ENCODE assay signal across 8 mouse cellular contexts in the genomic region with DNA sequence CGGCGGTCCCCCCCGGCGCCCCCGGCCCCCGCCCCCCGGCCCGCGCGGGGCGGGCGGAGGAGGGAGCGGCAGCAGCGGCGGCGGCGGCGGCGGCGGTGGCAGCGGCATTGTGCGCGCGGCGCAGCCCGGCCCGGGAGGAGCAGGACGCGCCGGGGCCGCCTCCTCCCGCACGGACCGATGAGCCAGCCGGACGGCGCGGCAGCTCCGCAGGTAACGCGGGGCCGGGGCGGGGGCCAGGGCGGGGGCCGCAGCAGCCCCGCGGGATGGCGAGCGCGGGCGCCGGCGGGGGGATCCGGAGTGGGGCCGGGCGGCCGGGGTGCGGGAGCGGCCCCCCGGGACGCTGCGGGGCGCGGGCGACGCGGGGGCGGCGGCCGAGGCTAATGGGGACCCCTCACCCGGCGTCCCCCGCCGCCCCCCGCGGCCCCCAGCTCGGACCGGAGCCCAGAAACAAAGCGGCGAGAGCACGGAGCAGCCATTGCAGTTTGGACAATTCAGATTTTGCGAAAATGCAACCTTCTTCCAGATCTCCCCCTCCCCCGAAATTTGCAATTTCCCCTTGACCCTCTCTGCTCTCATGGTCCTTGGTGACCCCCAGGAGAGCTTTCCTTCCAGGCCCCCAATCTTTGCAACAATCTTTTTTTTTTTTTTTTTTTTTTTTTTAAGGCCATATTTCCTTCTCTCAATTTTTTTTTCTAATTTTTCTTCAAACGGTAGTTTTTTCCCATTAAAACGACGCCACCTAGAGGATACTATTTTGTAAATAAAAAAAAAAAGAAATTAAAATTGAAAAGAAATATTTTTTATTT. TPM values are rescaled to one million over a fixed set of nuclear protein-coding genes. Genes with fewer than 3 reads are reported as not detected.
DNase-seq lines count a peak whose midpoint lies in the region; ATAC-seq lines count a peak whose summit lies in the region.

A gene (plus strand): TSS at position 77 of the 806 bp plus-strand sequence.

- H3K9ac ChIP-seq in heart, embryonic 15.5 days = peak within 1 kb of the TSS; percentile 95
- peak within 1 kb of the TSS; percentile 99 for H3K9ac ChIP-seq in limb, embryonic 13.5 days
- H3K9ac ChIP-seq in neural tube, embryonic 14.5 days (replicated peaks; ENCODE audit: low read depth, low read length) = peak within 1 kb of the TSS; percentile 99

- H3K27me3 ChIP-seq in heart, embryonic 15.5 days = no peaks in the 10 kb centered on the region
- H3K27me3 ChIP-seq in limb, embryonic 13.5 days = no peaks in the 10 kb centered on the region
- H3K27me3 ChIP-seq in neural tube, embryonic 14.5 days (ENCODE audit: control insufficient read depth, insufficient read depth, low read length) = no peaks in the 10 kb centered on the region

- H3K36me3 ChIP-seq in heart, embryonic 15.5 days = no peaks in the 10 kb centered on the region
- no peaks in the 10 kb centered on the region for H3K36me3 ChIP-seq in limb, embryonic 13.5 days
- no peaks in the 10 kb centered on the region for H3K36me3 ChIP-seq in neural tube, embryonic 14.5 days (ENCODE audit: control insufficient read depth, insufficient read depth, low read length)

- H3K27ac ChIP-seq in heart, embryonic 15.5 days = peak within 1 kb of the TSS; percentile 77
- peak within 1 kb of the TSS; percentile 95 for H3K27ac ChIP-seq in limb, embryonic 13.5 days
- peak within 1 kb of the TSS; percentile 89 for H3K27ac ChIP-seq in neural tube, embryonic 14.5 days (ENCODE audit: low read depth, low read length)

- peak within 1 kb of the TSS; percentile 88 for H3K4me3 ChIP-seq in heart, embryonic 15.5 days
- peak within 1 kb of the TSS; percentile 88 for H3K4me3 ChIP-seq in limb, embryonic 13.5 days
- peak within 1 kb of the TSS; percentile 87 for H3K4me3 ChIP-seq in neural tube, embryonic 14.5 days (ENCODE audit: low read depth, low read length)

- DNase-seq in gastrocnemius, postnatal 4 days (ENCODE audit: low spot score in 2 of 2) = peak; percentile 28 to 40
- no peak for DNase-seq in gastrocnemius, postnatal 25 days
- DNase-seq in Muller cell, postnatal 12 days (ENCODE audit: inconsistent ontology term) = peak; percentile 68
- DNase-seq in cerebellum, postnatal 14 days = peak; percentile 56 to 58
- DNase-seq in spleen, postnatal 4 days (ENCODE audit: low spot score in 2 of 2) = no peak

- peaks cover 4% of the 10 kb centered on the region; the same call in 1 of the 2 replicates for H3K4me1 ChIP-seq in heart, embryonic 15.5 days (replicated peaks)
- peaks cover 32% of the 10 kb centered on the region for H3K4me1 ChIP-seq in limb, embryonic 13.5 days
- peaks cover 3% of the 10 kb centered on the region; the same call in 1 of the 2 replicates for H3K4me1 ChIP-seq in neural tube, embryonic 14.5 days (ENCODE audit: control insufficient read depth, insufficient read depth, low read length)

- under 1% methylated on average over 36 of the region's 86 CpGs for WGBS in heart, embryonic 15.5 days
- under 1% methylated on average over 18 of the region's 86 CpGs for WGBS in limb, embryonic 13.5 days
- WGBS in neural tube, embryonic 14.5 days = under 1% methylated on average over 21 of the region's 86 CpGs

- peak; percentile 53 for ATAC-seq in heart, embryonic 15.5 days (replicated peaks; ENCODE audit: insufficient number of reproducible peaks, insufficient read depth, low FRiP score, low read depth)
- peak; percentile 70; the same call in 1 of the 2 replicates for ATAC-seq in limb, embryonic 13.5 days (ENCODE audit: low FRiP score, low read depth)
- ATAC-seq in neural tube, embryonic 14.5 days (ENCODE audit: low read depth) = peak; percentile 78

- H3K9me3 ChIP-seq in heart, embryonic 15.5 days (replicated peaks) = no peaks in the 10 kb centered on the region
- no peaks in the 10 kb centered on the region for H3K9me3 ChIP-seq in limb, embryonic 13.5 days
- no peaks in the 10 kb centered on the region for H3K9me3 ChIP-seq in neural tube, embryonic 14.5 days (ENCODE audit: control insufficient read depth, low read length)

- peak within 1 kb of the TSS; percentile 91 for H3K4me2 ChIP-seq in heart, embryonic 15.5 days
- peak within 1 kb of the TSS; percentile 64 for H3K4me2 ChIP-seq in limb, embryonic 13.5 days (replicated peaks)
- peak within 1 kb of the TSS; percentile 60 for H3K4me2 ChIP-seq in neural tube, embryonic 14.5 days (ENCODE audit: low read depth, low read length)

RNA-seq across cellular contexts. Expression of the gene that starts here (rescaled TPM):
- 1 to 10 TPM; 6.1 to 6.2 TPM for total RNA-seq in gastrocnemius, postnatal 4 days (2021)
- under 1 TPM; 0.19 to 0.41 TPM for total RNA-seq in gastrocnemius, postnatal 25 days (2021)
- polyA plus RNA-seq in heart, embryonic 15.5 days (2015; fragmentation: Nextera tagmentation; extraction: Ambion mirVana) = 7.6 and 11.9 TPM in 2 replicates
- 39.2 and 44.0 TPM in 2 replicates for polyA plus RNA-seq in limb, embryonic 13.5 days (2015; fragmentation: Nextera tagmentation; extraction: Ambion mirVana)
- polyA plus RNA-seq in neural tube, embryonic 14.5 days (2014; fragmentation: Nextera tagmentation; extraction: Ambion mirVana) = 30.2 and 32.7 TPM in 2 replicates

Comparison
In these comparisons a context has a peak if more than half of its experiments do, and no peak if none do; other contexts are left out.
1. RNA of the gene that starts here (total RNA-seq): 6.1 to 6.2 TPM in gastrocnemius, postnatal 4 days; 0.19 to 0.41 TPM in gastrocnemius, postnatal 25 days; every median in the first group is over 4 times any median in the second.
2. DNase-seq: peak in gastrocnemius, postnatal 4 days (2 of 2), Muller cell, postnatal 12 days (single experiment) and cerebellum, postnatal 14 days (2 of 2); none in gastrocnemius, postnatal 25 days (single experiment) and spleen, postnatal 4 days (0 of 2).
3. Peak in every context shown above with its lines, with median percentiles within 50 percentile points of each other: ATAC-seq, H3K27ac ChIP-seq, H3K4me2 ChIP-seq, H3K4me3 ChIP-seq and H3K9ac ChIP-seq.